Mouse (Mus musculus): Measurements from ENCODE around the gene Elp4.
A peak's percentile ranks its signal among the peaks of the same experiment; 100 is the strongest.

Gene Elp4

DNA sequence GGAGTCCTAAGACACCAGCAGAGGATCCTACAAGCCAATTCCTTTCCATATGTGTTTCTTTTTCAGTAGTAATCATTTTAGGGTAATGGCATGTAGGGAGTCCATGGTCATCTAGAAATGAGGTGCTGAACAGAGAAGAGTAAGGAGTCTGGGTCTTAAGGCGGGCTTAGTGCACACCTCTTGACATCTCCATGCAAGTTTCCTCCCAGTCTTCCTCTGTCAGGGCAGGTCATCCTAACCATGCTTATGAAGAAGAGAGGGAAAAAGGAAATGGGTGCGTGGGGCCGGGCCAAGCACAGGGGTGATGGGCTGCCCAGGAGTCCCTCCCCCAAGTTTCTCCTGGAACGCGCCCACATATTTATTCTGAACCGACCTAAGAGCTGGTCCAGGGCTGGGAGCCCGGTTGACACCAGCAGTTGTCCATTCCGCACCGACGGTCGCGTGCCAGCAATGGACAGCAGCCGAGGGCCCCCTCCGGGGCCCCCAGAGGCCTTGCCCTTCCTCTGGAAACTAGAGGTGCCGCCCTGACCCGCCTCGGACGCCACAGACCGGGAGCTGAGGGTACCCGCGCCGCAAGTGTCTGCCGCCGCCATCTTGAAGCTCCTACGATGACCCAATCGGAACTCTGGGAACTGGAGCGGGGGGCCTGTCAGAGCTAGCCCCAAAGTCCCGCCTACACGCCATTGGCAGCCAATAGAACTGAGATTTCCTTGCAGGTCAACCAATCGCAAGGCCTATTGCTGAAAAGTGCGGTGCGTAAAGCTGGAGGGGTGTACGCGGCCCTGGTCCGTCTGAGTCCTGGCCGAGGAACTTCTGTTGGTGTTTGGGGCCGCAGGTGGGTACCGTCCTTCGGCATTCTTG lies at the start of gene Elp4, which contains the start of gene Immp1l:
Elp4 (minus strand) TSS at position 669 of the 861 bp plus-strand sequence.
Immp1l (plus strand) TSS at position 743 of the 861 bp plus-strand sequence.
- peak; percentile 98 for DNase-seq

DNA sequence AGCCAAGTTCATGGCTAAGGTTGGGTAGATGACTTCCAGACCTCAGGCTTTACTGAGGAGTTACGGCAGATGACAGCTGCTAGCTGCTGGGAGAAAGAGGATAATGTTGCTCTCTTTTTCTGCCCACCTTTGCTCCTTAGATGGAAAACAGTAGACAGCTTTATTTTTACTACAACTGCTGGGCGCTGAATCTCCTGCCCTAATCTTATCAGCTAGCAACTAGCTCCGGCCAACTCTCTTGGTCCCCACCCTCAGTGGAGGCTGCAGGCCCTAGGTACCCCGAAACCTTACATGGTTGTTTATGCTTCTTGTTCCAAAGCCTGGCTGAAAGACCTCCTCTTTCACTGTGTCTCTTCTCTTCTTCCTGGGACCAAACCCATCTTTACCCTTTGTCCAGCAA lies 49.5 kb upstream of the Elp4 start:
- no peak for DNase-seq

DNA sequence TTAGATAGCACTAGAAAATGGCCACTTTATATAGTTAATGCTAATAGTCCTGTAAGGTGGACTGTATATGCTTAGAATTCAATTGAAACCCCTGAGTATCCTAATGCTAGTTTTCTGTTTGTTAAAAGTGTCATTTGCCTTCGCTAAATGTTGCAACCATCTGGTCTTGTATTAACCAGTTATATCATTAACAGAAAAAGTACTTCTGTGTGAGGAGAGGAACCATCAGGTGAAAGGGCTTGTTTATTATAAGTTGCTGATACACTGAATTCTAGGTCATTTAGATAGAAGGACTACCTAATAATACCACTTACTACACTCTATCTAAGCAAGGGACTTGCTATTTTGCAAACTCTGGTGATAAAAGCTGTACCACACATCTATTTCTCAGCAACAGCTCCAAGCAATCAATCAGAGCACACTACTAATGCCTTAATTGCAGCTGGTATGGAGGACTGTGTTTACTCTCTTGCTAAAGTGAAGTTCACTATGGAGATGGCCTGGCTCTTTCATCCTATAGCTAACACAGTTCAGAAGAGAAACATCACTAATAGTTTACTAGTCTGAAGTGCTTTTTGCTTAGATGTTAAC lies 47.1 kb upstream of the Elp4 start:
- no peak for DNase-seq

DNA sequence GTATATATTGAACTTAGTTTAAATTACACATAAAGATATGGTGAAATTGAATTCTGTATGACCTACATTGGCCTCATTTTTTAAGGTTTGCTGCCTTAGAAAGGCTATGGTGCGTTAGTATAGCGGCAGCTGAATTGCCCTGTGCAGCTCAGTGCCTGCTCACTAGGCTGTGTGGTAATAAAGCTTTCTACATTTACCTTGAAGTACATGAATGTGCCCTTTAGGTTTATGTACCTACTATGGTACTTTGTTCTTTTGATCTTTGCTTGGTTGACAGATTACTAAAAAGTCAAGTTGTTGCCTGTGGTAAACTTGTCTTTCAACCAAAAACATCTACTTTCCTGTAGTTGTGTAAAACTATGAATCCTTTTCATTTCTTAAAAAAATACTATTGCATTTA lies 45.8 kb upstream of the Elp4 start:
- DNase-seq, result no peak

DNA sequence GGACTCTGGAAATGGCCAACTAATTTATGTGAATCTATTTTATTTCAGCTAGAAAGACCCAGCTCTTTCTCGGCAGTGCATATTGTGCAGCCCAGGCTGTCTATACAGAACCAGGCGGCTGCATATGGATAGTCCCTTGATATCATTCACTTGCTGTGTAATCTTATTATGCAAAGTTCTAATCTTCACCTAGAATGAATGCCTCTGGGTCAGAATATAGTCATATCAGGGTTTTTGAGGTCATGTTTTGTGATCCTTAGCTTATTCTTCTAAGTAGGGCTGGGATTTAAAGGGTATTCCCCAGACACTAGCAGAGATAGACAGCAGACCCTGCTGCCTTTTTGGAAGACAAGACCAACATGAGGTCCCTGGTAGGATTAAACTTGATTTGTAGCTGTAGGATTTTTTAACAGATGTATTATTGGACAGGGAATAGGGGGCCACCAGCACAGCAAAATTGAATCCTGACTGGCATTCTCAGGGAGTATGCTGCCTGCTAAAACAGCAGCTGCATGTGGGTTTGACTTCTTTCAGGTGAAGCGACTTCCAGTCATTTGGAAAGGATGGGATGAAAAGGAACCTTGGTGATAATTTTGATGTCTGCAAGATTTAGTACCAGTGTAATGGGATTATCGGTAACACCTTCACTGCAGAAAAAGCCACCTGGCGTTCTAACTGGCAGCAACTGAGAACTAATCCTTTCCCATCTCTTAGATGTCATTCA lies 13.4 kb upstream of the Elp4 start:
- DNase-seq, result no peak

DNA sequence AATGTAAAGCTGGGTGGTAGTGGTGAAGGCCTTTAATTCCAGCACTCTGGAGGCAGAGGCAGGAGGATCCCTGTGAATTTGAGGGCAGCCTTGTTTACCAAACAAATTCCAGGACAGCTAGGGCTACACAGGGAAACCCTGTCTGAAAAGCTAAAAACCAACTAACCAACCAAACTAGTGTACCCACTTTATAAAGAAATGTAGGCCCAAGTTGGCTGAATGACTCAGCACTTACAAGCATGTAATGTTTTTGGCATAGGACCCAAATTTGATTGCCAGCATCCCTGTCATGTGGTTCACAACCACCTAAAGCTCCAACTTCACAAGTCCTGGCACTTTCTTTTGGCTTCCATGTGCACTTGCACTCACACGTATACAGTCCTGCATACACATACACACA lies 12.3 kb upstream of the Elp4 start:
- no peak for DNase-seq

DNA sequence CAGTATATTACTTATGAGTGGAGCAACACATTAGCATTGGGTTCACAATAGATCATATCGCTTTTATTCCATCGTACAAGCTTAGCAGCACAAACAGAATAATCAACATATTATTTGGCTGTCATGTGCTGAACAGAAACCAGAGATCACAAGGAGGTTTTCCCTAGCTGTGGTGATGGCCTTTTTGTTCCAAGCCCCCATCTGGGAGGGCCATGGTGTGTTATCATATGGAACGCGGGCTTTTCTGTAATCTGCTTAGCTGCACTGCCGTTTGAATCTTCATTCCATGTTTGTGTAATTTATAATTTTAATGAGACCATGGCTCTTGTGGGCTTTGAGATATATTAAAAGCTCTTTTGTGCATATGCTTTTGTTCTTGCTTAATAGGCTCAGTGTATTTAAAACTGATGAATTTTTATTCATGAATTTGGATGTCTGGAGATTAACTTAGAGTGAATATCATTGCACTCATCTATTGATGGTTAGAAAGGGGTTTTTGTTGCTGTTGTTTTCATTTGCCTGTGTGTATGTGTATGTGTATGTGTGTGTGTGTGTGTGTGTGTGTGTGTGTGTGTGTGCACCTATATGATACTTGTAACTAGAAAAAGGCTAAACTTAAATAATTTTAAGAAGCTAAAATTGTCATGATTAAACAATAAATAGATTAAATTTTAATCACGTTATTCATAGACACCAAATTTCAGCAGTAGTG lies 9.4 kb upstream of the Elp4 start:
- DNase-seq, result no peak

DNA sequence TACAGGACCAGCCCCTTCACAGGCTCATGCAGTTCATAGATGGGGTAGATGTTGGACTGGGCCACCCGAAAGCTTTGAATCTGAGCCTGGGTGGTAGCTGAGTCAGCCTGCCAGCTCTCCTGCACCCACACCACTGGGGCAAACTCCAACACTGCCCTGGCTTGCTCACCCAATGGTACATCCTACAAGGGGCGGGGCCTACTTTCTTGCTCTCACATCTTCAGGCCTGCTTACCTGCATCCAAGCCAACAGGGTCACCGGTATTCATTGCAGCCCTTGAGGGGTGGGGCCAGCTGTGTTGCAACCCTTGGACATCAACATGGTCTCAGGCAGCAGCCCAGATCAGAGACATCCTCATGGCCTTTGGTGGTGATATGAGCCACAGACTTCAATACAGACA lies 6.2 kb upstream of the Elp4 start:
- DNase-seq, result no peak

DNA sequence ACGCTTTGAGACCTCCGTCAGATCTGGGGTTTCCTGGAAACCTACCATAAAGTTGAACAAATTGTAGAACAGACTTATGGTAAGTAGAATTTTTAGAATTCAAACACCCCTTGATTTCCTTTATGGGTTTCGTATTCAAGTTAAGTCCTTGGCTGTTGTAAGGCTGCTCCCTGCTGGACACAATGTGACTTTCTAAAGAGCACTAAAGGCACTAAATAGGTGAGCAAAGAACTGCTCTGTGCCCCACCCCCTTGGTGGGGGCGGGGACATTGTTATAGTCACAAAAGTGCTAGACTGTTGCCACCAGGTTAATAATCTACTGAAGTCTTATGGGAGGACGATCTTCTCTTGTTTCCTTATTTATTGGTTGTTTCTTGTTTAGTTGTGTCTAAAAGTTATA lies 4.0 kb upstream of the Elp4 start:
- DNase-seq, result no peak

DNA sequence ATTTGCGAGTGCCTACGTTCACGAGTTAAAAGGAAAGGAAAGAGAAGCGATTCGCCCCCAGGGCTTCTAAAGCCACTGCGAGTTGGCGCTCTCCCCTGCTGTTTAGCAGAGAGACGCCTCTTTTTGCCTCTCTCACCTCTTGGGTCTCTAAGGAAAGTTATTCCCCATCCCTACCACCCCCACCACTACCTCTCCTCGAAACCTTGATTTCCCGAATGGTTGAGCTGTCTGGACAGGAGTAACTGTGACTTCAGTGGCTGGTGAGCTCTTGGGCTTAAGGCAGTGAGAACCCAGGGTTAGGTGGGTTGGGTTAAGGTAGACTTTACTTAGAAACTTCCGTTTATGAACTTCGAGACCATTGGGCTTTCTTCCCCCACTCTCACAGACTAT lies 388 bp upstream of the Elp4 start:
- DNase-seq, result no peak

DNA sequence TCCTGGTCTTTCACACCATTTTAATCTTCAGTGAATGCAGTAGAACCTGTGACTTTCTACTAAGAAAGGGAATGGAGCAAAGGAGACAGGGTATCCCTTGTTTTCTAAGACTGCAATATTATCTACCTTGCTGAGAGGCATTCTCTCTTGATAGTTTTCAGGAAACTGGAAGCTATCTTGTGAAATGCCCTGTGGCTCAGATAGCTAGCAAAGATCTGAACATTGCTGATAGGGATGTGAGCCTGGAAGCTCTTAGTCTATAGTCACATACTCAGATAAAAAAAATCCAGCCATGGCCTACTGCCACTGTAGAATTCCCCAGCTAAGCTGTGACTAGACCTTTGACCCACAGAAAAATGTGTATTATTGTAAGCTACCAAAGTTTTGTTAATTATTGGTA lies 13.5 kb downstream of the Elp4 start:
- no peak for DNase-seq

DNA sequence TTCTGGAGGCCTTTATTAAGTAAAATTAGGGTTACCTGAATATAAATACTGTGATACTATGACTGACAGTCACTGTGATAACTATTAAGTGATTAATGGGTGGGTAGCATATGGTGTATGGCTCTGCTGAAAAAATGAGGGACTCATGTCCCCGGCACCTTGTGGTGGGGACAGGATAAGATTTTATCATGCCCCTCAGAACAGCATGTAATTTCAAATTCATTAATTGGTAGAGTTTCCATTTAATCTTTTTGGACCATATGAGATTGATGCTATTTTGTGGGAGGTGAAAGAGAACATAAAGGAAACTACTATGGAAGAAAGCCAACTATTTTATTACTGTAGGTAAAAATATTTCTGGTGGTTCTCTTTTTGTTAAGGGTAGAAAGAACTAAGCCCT lies 31.0 kb downstream of the Elp4 start:
- no peak for DNase-seq

DNA sequence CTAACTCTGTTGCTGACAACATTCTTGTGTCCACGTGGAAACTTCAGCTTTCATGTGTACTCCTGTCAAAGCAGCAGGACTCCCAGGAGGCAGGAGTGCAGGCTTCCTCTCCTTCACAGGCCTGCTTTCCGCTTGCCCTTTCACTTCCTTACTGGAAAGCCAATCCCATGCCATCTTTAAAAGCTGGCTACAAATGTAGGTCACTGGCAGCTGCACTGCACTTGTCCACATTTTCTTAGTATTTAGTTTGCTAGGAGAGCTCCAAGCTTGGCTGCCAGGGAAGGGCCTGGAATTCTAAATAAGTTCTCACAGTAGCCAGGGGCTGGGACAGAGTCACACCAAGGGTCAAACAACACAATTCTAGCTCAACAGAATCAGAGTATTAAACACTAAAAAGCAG lies 49.6 kb downstream of the Elp4 start:
- peak; percentile 38 for DNase-seq

DNA sequence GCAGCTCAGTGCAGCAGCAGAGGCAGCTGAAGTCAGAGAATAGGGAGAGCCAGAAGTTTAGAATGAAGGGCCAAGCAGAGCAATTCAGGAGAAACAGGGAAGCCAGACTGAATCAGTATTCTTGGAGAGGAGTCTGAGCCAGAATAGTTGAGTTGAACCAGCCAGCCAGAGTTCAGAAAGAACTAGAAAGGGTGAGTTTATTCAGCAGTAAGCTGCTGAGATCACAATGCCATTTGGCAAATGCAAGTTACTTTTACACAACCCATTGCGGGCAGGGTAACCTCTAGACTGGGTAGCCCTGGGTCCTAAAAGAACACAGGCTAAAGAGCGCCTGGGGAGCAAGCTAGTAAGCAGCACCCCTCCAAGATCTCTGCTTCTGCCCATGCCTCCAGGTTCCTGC lies 51.4 kb downstream of the Elp4 start:
- no peak for DNase-seq

DNA sequence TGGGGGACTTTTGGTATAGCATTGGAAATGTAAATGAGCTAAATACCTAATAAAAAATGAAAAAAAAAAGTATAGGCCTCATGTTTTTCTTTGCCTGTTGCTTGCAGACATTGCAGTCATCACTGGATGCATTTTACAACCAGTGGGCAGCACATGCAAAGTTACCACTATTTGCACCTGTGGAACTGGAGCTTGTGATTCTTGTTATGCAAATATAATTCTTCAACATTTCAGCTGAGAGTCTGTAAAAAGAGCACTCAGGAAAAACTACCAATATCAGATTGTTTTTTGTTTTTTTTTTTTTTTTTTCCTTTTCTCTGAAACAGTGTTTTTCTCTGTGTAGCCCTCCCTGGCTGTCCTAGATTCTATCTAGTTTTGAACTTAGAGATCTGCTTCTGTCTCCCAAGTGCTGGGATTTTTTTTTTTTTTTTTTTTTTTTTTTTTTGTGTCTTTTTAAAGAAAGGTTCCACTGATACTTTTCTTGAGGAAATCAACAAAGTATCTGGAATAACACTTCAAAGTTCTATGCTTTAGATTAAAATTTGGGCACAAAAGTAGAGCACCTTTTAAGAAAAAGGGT lies 52.6 kb downstream of the Elp4 start:
- DNase-seq, result no peak

DNA sequence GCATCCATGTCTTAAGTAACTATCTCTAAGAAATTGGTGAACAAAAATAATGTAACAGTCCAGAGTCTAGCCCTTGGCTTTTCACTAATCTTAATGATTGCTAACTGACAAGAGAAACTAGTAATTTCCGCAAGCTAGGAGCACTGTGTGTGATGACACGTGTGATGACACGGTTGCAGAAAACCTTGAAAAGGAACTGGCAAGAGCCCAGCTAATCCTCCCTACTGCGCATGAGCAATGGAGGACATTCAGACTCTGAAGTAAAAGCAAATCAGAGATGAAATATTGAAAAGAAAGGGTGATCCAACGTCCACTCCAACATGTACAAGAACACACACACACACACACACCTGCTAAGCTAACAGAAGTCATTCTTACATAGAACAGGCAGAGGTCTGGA lies 61.2 kb downstream of the Elp4 start:
- no peak for DNase-seq

DNA sequence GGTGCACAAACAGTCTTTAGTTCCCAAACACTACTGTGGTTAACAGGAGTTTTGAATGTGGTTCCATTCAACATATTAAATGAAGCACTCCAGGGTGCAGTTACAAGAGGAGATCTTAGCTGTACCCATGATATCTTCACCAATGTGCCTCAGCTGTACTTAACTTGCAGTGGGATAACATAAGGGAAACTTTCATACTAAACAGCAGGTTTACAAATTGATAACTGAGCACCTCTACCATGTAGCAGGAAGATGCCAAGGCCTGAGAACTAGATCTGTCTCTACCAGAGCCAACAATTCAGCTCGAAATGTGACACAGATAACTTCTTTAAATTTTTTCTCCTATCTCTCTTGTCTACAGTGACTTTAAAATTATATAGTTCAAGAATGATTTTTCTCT lies 86.4 kb downstream of the Elp4 start:
- DNase-seq, result no peak

DNA sequence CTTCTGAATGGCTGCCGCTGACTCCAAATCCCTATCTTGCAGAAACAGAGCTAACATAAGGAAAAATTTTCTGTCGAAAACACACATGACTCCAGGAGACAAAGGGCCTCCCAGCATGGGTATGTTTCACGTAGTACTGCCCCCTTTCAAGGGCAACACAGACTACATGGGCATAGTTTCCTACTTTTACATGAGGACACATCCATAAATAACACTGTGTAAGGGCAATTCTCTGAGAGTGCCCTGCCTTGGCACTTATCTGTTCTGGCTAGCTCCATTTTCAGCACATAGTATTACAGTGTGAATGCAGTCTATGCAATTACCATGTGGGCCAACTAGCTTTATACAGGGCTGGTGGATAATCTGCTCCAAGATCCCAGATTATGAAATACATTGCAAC lies 89.2 kb downstream of the Elp4 start:
- DNase-seq, result no peak

DNA sequence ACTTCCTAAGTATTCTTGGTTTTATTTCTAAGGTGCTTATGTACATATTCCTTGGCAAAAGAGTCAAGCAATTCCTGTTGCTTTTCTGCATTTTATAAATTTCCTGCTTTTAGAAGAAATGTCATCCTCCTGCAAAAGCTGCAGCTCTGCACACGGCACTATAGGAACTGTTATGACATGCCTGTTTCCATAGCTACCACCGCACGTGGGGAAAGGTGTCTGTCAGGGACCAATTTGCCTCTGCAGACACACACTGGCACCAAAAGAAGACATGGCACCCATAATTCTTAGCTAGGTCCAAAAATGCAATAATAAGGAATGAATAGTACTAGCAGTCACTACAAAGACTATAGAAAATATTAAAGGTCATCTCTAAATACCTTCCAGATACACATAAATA lies 91.3 kb downstream of the Elp4 start:
- DNase-seq, result no peak

DNA sequence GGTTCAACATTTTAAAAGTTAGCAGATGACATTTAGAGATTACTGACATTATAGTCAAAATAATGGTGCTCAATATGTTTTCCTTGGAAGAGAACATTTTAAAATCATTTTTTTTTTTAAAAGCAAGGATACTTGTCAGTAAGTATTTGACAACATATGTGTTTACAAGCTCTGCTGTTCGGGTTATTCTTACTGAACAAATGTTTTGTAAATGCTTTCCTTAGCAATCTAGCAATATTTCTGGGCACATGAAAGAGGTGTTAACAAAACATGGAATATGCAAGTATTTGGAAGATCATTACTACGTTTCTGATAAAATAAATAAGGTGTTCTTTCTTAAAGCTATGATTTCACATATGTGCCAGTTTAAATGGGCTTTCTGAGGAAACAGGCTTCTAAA lies 94.1 kb downstream of the Elp4 start:
- no peak for DNase-seq

DNA sequence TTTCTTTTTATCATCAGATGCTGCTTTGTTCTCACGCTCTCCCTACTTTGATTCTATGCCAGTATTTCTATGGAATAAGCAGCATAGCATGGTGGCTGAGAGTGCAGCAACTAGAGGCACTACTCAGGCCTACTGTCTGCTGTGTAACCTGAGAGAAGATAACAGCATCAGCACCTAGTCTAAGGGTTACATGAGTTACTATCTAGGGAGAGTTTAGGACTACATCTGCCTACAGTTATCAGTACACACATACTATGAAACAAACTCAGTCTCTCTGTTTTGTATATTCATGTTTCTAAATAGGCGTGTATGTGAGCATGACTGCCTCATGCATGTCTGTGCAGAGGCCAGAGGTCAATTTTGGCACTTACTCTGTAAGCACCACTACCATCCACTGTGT lies 97.8 kb downstream of the Elp4 start:
- no peak for DNase-seq

DNA sequence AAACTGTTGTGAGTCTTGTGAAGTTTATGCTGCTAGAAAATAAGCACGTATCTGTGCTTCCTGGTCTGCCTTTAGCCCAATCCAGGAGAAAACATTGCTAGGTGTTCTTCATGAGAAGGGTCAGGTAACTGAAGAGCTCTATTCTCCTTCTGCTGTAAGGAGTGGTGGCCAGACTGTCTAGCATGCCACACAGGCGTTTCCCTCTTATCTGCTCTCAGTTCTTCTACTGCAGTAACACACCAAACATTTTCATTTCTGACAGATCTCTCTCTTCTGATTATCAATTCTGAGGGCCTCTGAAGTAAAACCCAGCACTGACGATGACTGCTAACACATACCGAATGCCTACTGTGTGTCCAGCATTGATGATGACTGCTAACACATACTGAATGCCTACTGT lies 98.3 kb downstream of the Elp4 start:
- DNase-seq, result no peak

DNA sequence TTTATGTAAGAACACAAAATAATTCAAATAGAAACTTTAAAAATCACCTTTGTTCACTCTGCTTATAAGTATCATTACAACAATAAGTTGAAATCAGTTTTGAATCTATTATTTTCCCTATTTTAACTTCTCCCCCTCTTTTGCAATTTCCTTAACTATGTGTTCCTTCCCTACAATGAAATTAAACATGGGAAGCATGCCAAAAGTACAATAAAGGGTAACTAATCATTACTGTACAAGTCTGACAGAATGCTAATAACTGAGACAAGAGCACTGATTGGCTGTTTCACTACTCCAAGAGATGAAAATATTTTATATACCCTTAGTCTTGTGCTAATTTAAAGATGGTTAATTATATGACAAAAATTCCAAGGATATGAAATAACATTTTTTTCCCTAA lies 99.2 kb downstream of the Elp4 start:
- no peak for DNase-seq
